Mouse (Mus musculus): Measurements from ENCODE around the gene Cenpb.
A peak's percentile ranks its signal among the peaks of the same experiment; 100 is the strongest.

Gene Cenpb

GRCm38 (mm10) chr2:131200710-131201109 lies 20.8 kb upstream of the Cenpb start:
- DNase-seq (ENCODE audit: low read depth, low spot score) = peak; percentile 80

GRCm38 (mm10) chr2:131196606-131197316 lies 16.9 kb upstream of the Cenpb start:
- DNase-seq (ENCODE audit: low read depth, low spot score) = no peak

- no peak for DNase-seq (ENCODE audit: low read depth, low spot score)
These were observed 11.1 kb upstream of the Cenpb start for GRCm38 (mm10) chr2:131191005-131191390.

GRCm38 (mm10) chr2:131190344-131191004 lies 10.6 kb upstream of the Cenpb start:
- peak; percentile 92 for DNase-seq (ENCODE audit: low read depth, low spot score)

- peak; percentile 90 for DNase-seq (ENCODE audit: low read depth, low spot score)
These were observed 9.8 kb upstream of the Cenpb start for GRCm38 (mm10) chr2:131189521-131190309.

GRCm38 (mm10) chr2:131188311-131188710 lies 8.4 kb upstream of the Cenpb start:
- peak; percentile 70 for DNase-seq (ENCODE audit: low read depth, low spot score)

- DNase-seq (ENCODE audit: low read depth, low spot score) = no peak
These were observed 7.7 kb upstream of the Cenpb start for GRCm38 (mm10) chr2:131187602-131187922.

- DNase-seq (ENCODE audit: low read depth, low spot score) = peak; percentile 96
These were observed 7.1 kb upstream of the Cenpb start, which contains the start of the genes Cdc25b and Spef1 for GRCm38 (mm10) chr2:131186771-131187601. TSS of gene Cdc25b (plus strand) at chr2:131186949. TSS of gene Spef1 (minus strand) at chr2:131187282.

GRCm38 (mm10) chr2:131186343-131186742 lies 6.5 kb upstream of the Cenpb start:
- no peak for DNase-seq (ENCODE audit: low read depth, low spot score)

- peak; percentile 69 for DNase-seq (ENCODE audit: low read depth, low spot score)
These were observed 501 bp downstream of the Cenpb start for GRCm38 (mm10) chr2:131179246-131179886.

GRCm38 (mm10) chr2:131178828-131179245 lies 1.0 kb downstream of the Cenpb start:
- no peak for DNase-seq (ENCODE audit: low read depth, low spot score)

- no peak for DNase-seq (ENCODE audit: low read depth, low spot score)
These were observed 1.9 kb downstream of the Cenpb start for GRCm38 (mm10) chr2:131177932-131178331.

- no peak for DNase-seq (ENCODE audit: low read depth, low spot score)
These were observed 3.4 kb downstream of the Cenpb start for GRCm38 (mm10) chr2:131176491-131176890.

- no peak for DNase-seq (ENCODE audit: low read depth, low spot score)
These were observed 3.9 kb downstream of the Cenpb start for GRCm38 (mm10) chr2:131175945-131176309.

GRCm38 (mm10) chr2:131175286-131175944 lies 4.5 kb downstream of the Cenpb start:
- no peak for DNase-seq (ENCODE audit: low read depth, low spot score)

GRCm38 (mm10) chr2:131174700-131175099 lies 5.2 kb downstream of the Cenpb start:
- DNase-seq (ENCODE audit: low read depth, low spot score) = peak; percentile 63

- no peak for DNase-seq (ENCODE audit: low read depth, low spot score)
These were observed 7.5 kb downstream of the Cenpb start for GRCm38 (mm10) chr2:131172322-131172721.

GRCm38 (mm10) chr2:131171401-131172104 lies 8.3 kb downstream of the Cenpb start:
- no peak for DNase-seq (ENCODE audit: low read depth, low spot score)

GRCm38 (mm10) chr2:131170936-131171335 lies 8.9 kb downstream of the Cenpb start:
- DNase-seq (ENCODE audit: low read depth, low spot score) = no peak

GRCm38 (mm10) chr2:131168914-131169313 lies 11.0 kb downstream of the Cenpb start:
- no peak for DNase-seq (ENCODE audit: low read depth, low spot score)
